Mouse (Mus musculus) heart, postnatal 0 days (tissue): ENCODE measurements at regions not wholly inside any gene's neighbourhood (a gene's known extent, or its start where the extent isn't known, plus 50 kb on each side); places are given as distances from the start of the nearest gene placed in this dataset.

Experiments used
- ATAC-seq: fragments of 200-750 bp; cut with Nextera tagmentation; 2 replicates; pipeline ENCODE4 v1.8.0; 2017; ENCODE audit warnings: low read depth, moderate number of reproducible peaks, moderate library complexity; ENCODE audit not compliant: insufficient read depth
- DNase-seq: peaks from one replicate; pipeline ENCODE4 v3.0.0-alpha.2; 2016; ENCODE audit warnings: low spot score
- H3K27ac ChIP-seq: fragments of 300-500 bp; sonication (generic); 2 replicates; pipeline ENCODE4 v1.5.1; 2014; ENCODE audit warnings: low read depth, mild to moderate bottlenecking
- H3K27me3 ChIP-seq: fragments of 300-500 bp; sonication (generic); 2 replicates; pipeline ENCODE4 v1.6.1; 2014; ENCODE audit warnings: low read length, mixed read lengths; ENCODE audit not compliant: control insufficient read depth, insufficient read depth
- H3K36me3 ChIP-seq: fragments of 300-500 bp; sonication (generic); replicated peaks from 2 replicates; pipeline ENCODE4 v1.6.1; 2014; ENCODE audit warnings: low read length, mixed read lengths; ENCODE audit not compliant: control insufficient read depth, insufficient read depth
- H3K4me1 ChIP-seq: fragments of 300-500 bp; sonication (generic); 2 replicates; pipeline ENCODE4 v1.6.1; 2014; ENCODE audit warnings: antibody characterized with exemption; ENCODE audit not compliant: control insufficient read depth, insufficient read depth
- H3K4me2 ChIP-seq: fragments of 300-500 bp; sonication (generic); 2 replicates; pipeline ENCODE4 v1.6.1; 2014; ENCODE audit warnings: low read depth, mild to moderate bottlenecking, low read length, moderate library complexity
- H3K4me3 ChIP-seq: fragments of 300-500 bp; sonication (generic); 2 replicates; pipeline ENCODE4 v1.5.1; 2014; ENCODE audit warnings: low read depth, low read length
- H3K9ac ChIP-seq: fragments of 300-500 bp; sonication (generic); replicated peaks from 2 replicates; pipeline ENCODE4 v1.6.1; 2014; ENCODE audit warnings: low read depth, low read length, mixed read lengths
- H3K9me3 ChIP-seq: fragments of 300-500 bp; sonication (generic); replicated peaks from 2 replicates; pipeline ENCODE4 v1.6.1; 2016; ENCODE audit warnings: low read length; ENCODE audit not compliant: control insufficient read depth
- CTCF ChIP-seq: IDR thresholded peaks from 2 replicates; pipeline ENCODE4 v1.5.1; 2016; ENCODE audit warnings: antibody characterized with exemption, control low read depth, low read depth
- EP300 ChIP-seq: IDR thresholded peaks from 2 replicates; pipeline ENCODE4 v1.6.1; 2016; ENCODE audit warnings: antibody characterized with exemption, low read depth
- WGBS: fragments of 180-500 bp; shearing (Covaris S2); extraction: QIAGEN DNeasy Blood & Tissue Kit; methylation state at CpG from one replicate; pipeline ENCODE4 v1.1.7; 2014; 5-methylcytosine and 5-hydroxymethylcytosine counted together

GRCm38 (mm10) chr7:71411293-71412011 lies 60.2 kb upstream of the Gm10295 start:
- ATAC-seq (peak; percentile 87), DNase-seq (peak; percentile 76)
- Histone ChIP-seq H3K9me3 (no peaks in the 10 kb centered on the region), H3K4me2 (peak overlapping the region; percentile 69), H3K9ac (0 out of 2 replicates have a peak overlapping the region, but pooled peaks have one; percentile 31), H3K27ac (peak overlapping the region; percentile 73), H3K27me3 (no peaks in the 10 kb centered on the region), H3K4me3 (peak overlapping the region; percentile 43), H3K4me1 (peaks cover 5% of the 10 kb centered on the region; the same call in 1 of the 2 replicates), H3K36me3 (no peaks in the 10 kb centered on the region)
- TF ChIP-seq EP300: peak; percentile 44; the same call in 1 of the 2 replicates
- no peak for TF ChIP-seq CTCF
- WGBS: 3% methylated on average over 14 of the region's 14 CpGs

- DNase-seq (no peak), ATAC-seq (no peak)
- TF ChIP-seq EP300 (no peak), CTCF (no peak)
- H3K9ac ChIP-seq: no peak overlapping the region
- no peaks in the 10 kb centered on the region for H3K27me3 ChIP-seq
- peaks cover 5% of the 10 kb centered on the region; the same call in 1 of the 2 replicates for H3K4me1 ChIP-seq
- H3K36me3 ChIP-seq: no peaks in the 10 kb centered on the region
- 58% methylated on average over 9 of the region's 9 CpGs for WGBS
- H3K4me2 ChIP-seq: no peak overlapping the region
- no peaks in the 10 kb centered on the region for H3K9me3 ChIP-seq
- no peak overlapping the region for H3K4me3 ChIP-seq
- H3K27ac ChIP-seq: no peak overlapping the region
These were observed 58.6 kb upstream of the Gm10295 start for GRCm38 (mm10) chr7:71409903-71410302.

DNA sequence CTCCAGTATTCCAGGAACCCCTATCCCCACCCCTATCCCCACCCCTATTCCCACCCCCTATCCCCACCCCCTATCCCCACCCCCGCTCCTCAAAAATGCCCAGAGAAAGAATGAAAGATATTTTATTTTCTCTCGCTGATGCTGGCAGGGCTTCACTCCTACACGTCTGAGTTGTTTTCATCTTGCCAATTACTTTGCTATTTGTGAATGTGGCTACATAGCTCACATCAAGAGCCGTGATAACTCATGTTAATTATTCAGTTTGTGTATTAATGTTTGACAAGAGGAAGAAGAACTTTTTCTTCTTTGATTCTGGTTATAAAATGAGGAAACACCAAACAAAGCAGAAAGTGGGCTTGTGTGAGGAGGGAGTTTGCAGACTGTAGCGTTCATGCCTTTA lies 57.8 kb upstream of the Gm10295 start:
- ATAC-seq (no peak), DNase-seq (no peak)
- no peak overlapping the region for H3K9ac ChIP-seq
- no peak overlapping the region for H3K4me2 ChIP-seq
- no peaks in the 10 kb centered on the region for H3K27me3 ChIP-seq
- peaks cover 5% of the 10 kb centered on the region; the same call in 1 of the 2 replicates for H3K4me1 ChIP-seq
- H3K9me3 ChIP-seq: no peaks in the 10 kb centered on the region
- H3K27ac ChIP-seq: no peak overlapping the region
- H3K4me3 ChIP-seq: no peak overlapping the region
- H3K36me3 ChIP-seq: no peaks in the 10 kb centered on the region
- 44% methylated on average over 5 of the region's 5 CpGs for WGBS
- no peak for TF ChIP-seq EP300
- no peak for TF ChIP-seq CTCF

DNA sequence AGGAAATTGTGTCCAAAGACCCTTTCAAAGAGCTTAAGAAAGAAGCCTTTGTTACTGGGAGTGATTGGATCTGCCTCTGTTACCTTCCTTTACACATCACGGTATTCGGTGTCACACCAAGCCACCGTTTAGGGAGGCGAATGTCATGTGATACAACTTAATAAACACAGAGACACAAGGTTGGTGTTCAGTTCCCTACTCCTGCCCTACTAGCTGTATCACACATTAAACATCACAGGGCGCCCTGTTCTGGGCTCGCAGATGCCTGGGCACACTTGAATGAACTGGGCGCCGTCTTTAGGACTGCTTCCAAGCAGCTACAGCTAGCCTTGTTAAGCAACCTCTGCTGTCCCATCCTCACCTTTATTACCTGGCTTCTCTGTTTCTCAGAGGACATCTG lies 55.0 kb upstream of the Gm10295 start:
- no peaks in the 10 kb centered on the region for H3K36me3 ChIP-seq

More for the DNA sequence above, 55.0 kb upstream of the Gm10295 start:
- no peak overlapping the region for H3K4me2 ChIP-seq
- H3K9ac ChIP-seq: no peak overlapping the region
- no peaks in the 10 kb centered on the region for H3K9me3 ChIP-seq
- TF ChIP-seq CTCF (no peak), EP300 (no peak)
- WGBS: 80% methylated on average over 8 of the region's 8 CpGs
- ATAC-seq (no peak), DNase-seq (no peak)
- no peaks in the 10 kb centered on the region for H3K4me1 ChIP-seq
- H3K27ac ChIP-seq: no peak overlapping the region
- no peak overlapping the region for H3K4me3 ChIP-seq
- no peaks in the 10 kb centered on the region for H3K27me3 ChIP-seq
